Mouse (Mus musculus): ENCODE results near the gene Tor1a. TPM values are rescaled to one million over a fixed set of nuclear protein-coding genes. Genes with fewer than 3 reads are reported as not detected.
A peak's percentile ranks its signal among the peaks of the same experiment; 100 is the strongest.
"Not testable (repeated sequence)": the region's sequence is repeated elsewhere in the genome, so short reads cannot be mapped to it uniquely, and the experiment has no call there.

The Tor1a gene
- polyA plus RNA-seq, 1 experiment from 2014 or later: 86.6 TPM

GRCm38 (mm10) chr2:30942603-30943011 is 25.1 kb downstream of the Tor1a start:
- H3K36me3 ChIP-seq (replicated peaks; ENCODE audit: control insufficient read depth, insufficient read depth, low read depth, low read length): no peaks in the 10 kb centered on the region
- H3K27ac ChIP-seq (replicated peaks; ENCODE audit: low read depth, low read length): no peak overlapping the region
- 29% methylated on average over 16 of the region's 16 CpGs for WGBS
- DNase-seq (ENCODE audit: low spot score) (peak; percentile 93), ATAC-seq (replicated peaks; ENCODE audit: insufficient number of reproducible peaks, low FRiP score, low TSS enrichment, low read depth) (no peak)
- no peaks in the 10 kb centered on the region for H3K4me1 ChIP-seq (ENCODE audit: control insufficient read depth, insufficient read depth, low read length)
- H3K27me3 ChIP-seq (ENCODE audit: control insufficient read depth, insufficient read depth, low read length): no peaks in the 10 kb centered on the region
- no peak overlapping the region for H3K4me3 ChIP-seq (ENCODE audit: low read depth, low read length)
- no peak overlapping the region for H3K9ac ChIP-seq (replicated peaks; ENCODE audit: low read length)
- no peaks in the 10 kb centered on the region for H3K9me3 ChIP-seq (replicated peaks; ENCODE audit: control insufficient read depth, low read length)
- H3K4me2 ChIP-seq (ENCODE audit: low read depth, low read length): no peak overlapping the region

- H3K9ac ChIP-seq (replicated peaks; ENCODE audit: low read length); H3K27me3 ChIP-seq (ENCODE audit: control insufficient read depth, insufficient read depth, low read length); H3K4me2 ChIP-seq (ENCODE audit: low read depth, low read length); H3K36me3 ChIP-seq (replicated peaks; ENCODE audit: control insufficient read depth, insufficient read depth, low read depth, low read length); H3K4me3 ChIP-seq (ENCODE audit: low read depth, low read length); DNase-seq (ENCODE audit: low spot score); ATAC-seq (replicated peaks; ENCODE audit: insufficient number of reproducible peaks, low FRiP score, low TSS enrichment, low read depth); H3K27ac ChIP-seq (replicated peaks; ENCODE audit: low read depth, low read length); H3K4me1 ChIP-seq (ENCODE audit: control insufficient read depth, insufficient read depth, low read length); H3K9me3 ChIP-seq (replicated peaks; ENCODE audit: control insufficient read depth, low read length): not testable (repeated sequence)
- 50% methylated on average over 7 of the region's 7 CpGs for WGBS
These were observed 25.6 kb downstream of the Tor1a start for GRCm38 (mm10) chr2:30942116-30942515.

GRCm38 (mm10) chr2:30941586-30941985 is 26.1 kb downstream of the Tor1a start:
- H3K9ac ChIP-seq (replicated peaks; ENCODE audit: low read length): no peak overlapping the region
- H3K27ac ChIP-seq (replicated peaks; ENCODE audit: low read depth, low read length): no peak overlapping the region
- no peak for ATAC-seq (replicated peaks; ENCODE audit: insufficient number of reproducible peaks, low FRiP score, low TSS enrichment, low read depth)
- DNase-seq (ENCODE audit: low spot score): no peak
- H3K4me2 ChIP-seq (ENCODE audit: low read depth, low read length): no peak overlapping the region
- no peaks in the 10 kb centered on the region for H3K27me3 ChIP-seq (ENCODE audit: control insufficient read depth, insufficient read depth, low read length)
- no peaks in the 10 kb centered on the region for H3K36me3 ChIP-seq (replicated peaks; ENCODE audit: control insufficient read depth, insufficient read depth, low read depth, low read length)
- WGBS: 85% methylated on average over 5 of the region's 5 CpGs
- H3K9me3 ChIP-seq (replicated peaks; ENCODE audit: control insufficient read depth, low read length): no peaks in the 10 kb centered on the region
- H3K4me3 ChIP-seq (ENCODE audit: low read depth, low read length): no peak overlapping the region
- H3K4me1 ChIP-seq (ENCODE audit: control insufficient read depth, insufficient read depth, low read length): no peaks in the 10 kb centered on the region

- no peak overlapping the region for H3K27ac ChIP-seq (replicated peaks; ENCODE audit: low read depth, low read length)
- no peaks in the 10 kb centered on the region for H3K27me3 ChIP-seq (ENCODE audit: control insufficient read depth, insufficient read depth, low read length)
- 50% methylated on average over 4 of the region's 4 CpGs for WGBS
- no peaks in the 10 kb centered on the region for H3K36me3 ChIP-seq (replicated peaks; ENCODE audit: control insufficient read depth, insufficient read depth, low read depth, low read length)
- H3K4me1 ChIP-seq (ENCODE audit: control insufficient read depth, insufficient read depth, low read length): no peaks in the 10 kb centered on the region
- H3K4me2 ChIP-seq (ENCODE audit: low read depth, low read length): no peak overlapping the region
- no peak for ATAC-seq (replicated peaks; ENCODE audit: insufficient number of reproducible peaks, low FRiP score, low TSS enrichment, low read depth)
- H3K9me3 ChIP-seq (replicated peaks; ENCODE audit: control insufficient read depth, low read length): no peaks in the 10 kb centered on the region
- no peak overlapping the region for H3K9ac ChIP-seq (replicated peaks; ENCODE audit: low read length)
- no peak overlapping the region for H3K4me3 ChIP-seq (ENCODE audit: low read depth, low read length)
- DNase-seq (ENCODE audit: low spot score): no peak
These were observed 29.1 kb downstream of the Tor1a start for GRCm38 (mm10) chr2:30938574-30938991.

- Histone ChIP-seq H3K9ac (replicated peaks; ENCODE audit: low read length) (no peak overlapping the region), H3K4me1 (ENCODE audit: control insufficient read depth, insufficient read depth, low read length) (no peaks in the 10 kb centered on the region), H3K4me3 (ENCODE audit: low read depth, low read length) (no peak overlapping the region), H3K9me3 (replicated peaks; ENCODE audit: control insufficient read depth, low read length) (no peaks in the 10 kb centered on the region), H3K4me2 (ENCODE audit: low read depth, low read length) (no peak overlapping the region), H3K27ac (replicated peaks; ENCODE audit: low read depth, low read length) (no peak overlapping the region), H3K36me3 (replicated peaks; ENCODE audit: control insufficient read depth, insufficient read depth, low read depth, low read length) (no peaks in the 10 kb centered on the region), H3K27me3 (ENCODE audit: control insufficient read depth, insufficient read depth, low read length) (no peaks in the 10 kb centered on the region)
- 83% methylated on average over 8 of the region's 8 CpGs for WGBS
- DNase-seq (ENCODE audit: low spot score) (no peak), ATAC-seq (replicated peaks; ENCODE audit: insufficient number of reproducible peaks, low FRiP score, low TSS enrichment, low read depth) (no peak)
These were observed 30.0 kb downstream of the Tor1a start for GRCm38 (mm10) chr2:30937731-30938130.

- Histone ChIP-seq H3K27ac (replicated peaks; ENCODE audit: low read depth, low read length) (no peak overlapping the region), H3K4me2 (ENCODE audit: low read depth, low read length) (no peak overlapping the region), H3K36me3 (replicated peaks; ENCODE audit: control insufficient read depth, insufficient read depth, low read depth, low read length) (no peaks in the 10 kb centered on the region), H3K9me3 (replicated peaks; ENCODE audit: control insufficient read depth, low read length) (no peaks in the 10 kb centered on the region), H3K27me3 (ENCODE audit: control insufficient read depth, insufficient read depth, low read length) (no peaks in the 10 kb centered on the region), H3K4me3 (ENCODE audit: low read depth, low read length) (no peak overlapping the region), H3K9ac (replicated peaks; ENCODE audit: low read length) (no peak overlapping the region), H3K4me1 (ENCODE audit: control insufficient read depth, insufficient read depth, low read length) (no peaks in the 10 kb centered on the region)
- 81% methylated on average over 3 of the region's 3 CpGs for WGBS
- ATAC-seq (replicated peaks; ENCODE audit: insufficient number of reproducible peaks, low FRiP score, low TSS enrichment, low read depth) (no peak), DNase-seq (ENCODE audit: low spot score) (no peak)
These were observed 30.9 kb downstream of the Tor1a start for GRCm38 (mm10) chr2:30936808-30937207.

- no peak overlapping the region for H3K4me3 ChIP-seq (ENCODE audit: low read depth, low read length)
- no peaks in the 10 kb centered on the region for H3K36me3 ChIP-seq (replicated peaks; ENCODE audit: control insufficient read depth, insufficient read depth, low read depth, low read length)
These were observed 33.7 kb downstream of the Tor1a start for GRCm38 (mm10) chr2:30933917-30934450.

GRCm38 (mm10) chr2:30933032-30933431 is 34.7 kb downstream of the Tor1a start:
- Histone ChIP-seq H3K9me3 (replicated peaks; ENCODE audit: control insufficient read depth, low read length) (no peaks in the 10 kb centered on the region), H3K27ac (replicated peaks; ENCODE audit: low read depth, low read length) (no peak overlapping the region), H3K9ac (replicated peaks; ENCODE audit: low read length) (no peak overlapping the region), H3K4me3 (ENCODE audit: low read depth, low read length) (no peak overlapping the region), H3K4me1 (ENCODE audit: control insufficient read depth, insufficient read depth, low read length) (peaks cover 3% of the 10 kb centered on the region), H3K27me3 (ENCODE audit: control insufficient read depth, insufficient read depth, low read length) (no peaks in the 10 kb centered on the region), H3K4me2 (ENCODE audit: low read depth, low read length) (no peak overlapping the region), H3K36me3 (replicated peaks; ENCODE audit: control insufficient read depth, insufficient read depth, low read depth, low read length) (no peaks in the 10 kb centered on the region)
- ATAC-seq (replicated peaks; ENCODE audit: insufficient number of reproducible peaks, low FRiP score, low TSS enrichment, low read depth) (no peak), DNase-seq (ENCODE audit: low spot score) (no peak)
- WGBS: 76% methylated on average over 6 of the region's 6 CpGs

More at GRCm38 (mm10) chr2:30933917-30934450, 33.7 kb downstream of the Tor1a start:
- 23% methylated on average over 7 of the region's 7 CpGs for WGBS
- H3K4me1 ChIP-seq (ENCODE audit: control insufficient read depth, insufficient read depth, low read length): peaks cover 3% of the 10 kb centered on the region
- no peak overlapping the region for H3K9ac ChIP-seq (replicated peaks; ENCODE audit: low read length)
- DNase-seq (ENCODE audit: low spot score): peak; percentile 89
- no peak overlapping the region for H3K27ac ChIP-seq (replicated peaks; ENCODE audit: low read depth, low read length)
- H3K27me3 ChIP-seq (ENCODE audit: control insufficient read depth, insufficient read depth, low read length): no peaks in the 10 kb centered on the region
- ATAC-seq (replicated peaks; ENCODE audit: insufficient number of reproducible peaks, low FRiP score, low TSS enrichment, low read depth): no peak
- no peaks in the 10 kb centered on the region for H3K9me3 ChIP-seq (replicated peaks; ENCODE audit: control insufficient read depth, low read length)
- H3K4me2 ChIP-seq (ENCODE audit: low read depth, low read length): no peak overlapping the region
